Mouse (Mus musculus): Measurements from ENCODE around the gene Catsper4.

DNA sequence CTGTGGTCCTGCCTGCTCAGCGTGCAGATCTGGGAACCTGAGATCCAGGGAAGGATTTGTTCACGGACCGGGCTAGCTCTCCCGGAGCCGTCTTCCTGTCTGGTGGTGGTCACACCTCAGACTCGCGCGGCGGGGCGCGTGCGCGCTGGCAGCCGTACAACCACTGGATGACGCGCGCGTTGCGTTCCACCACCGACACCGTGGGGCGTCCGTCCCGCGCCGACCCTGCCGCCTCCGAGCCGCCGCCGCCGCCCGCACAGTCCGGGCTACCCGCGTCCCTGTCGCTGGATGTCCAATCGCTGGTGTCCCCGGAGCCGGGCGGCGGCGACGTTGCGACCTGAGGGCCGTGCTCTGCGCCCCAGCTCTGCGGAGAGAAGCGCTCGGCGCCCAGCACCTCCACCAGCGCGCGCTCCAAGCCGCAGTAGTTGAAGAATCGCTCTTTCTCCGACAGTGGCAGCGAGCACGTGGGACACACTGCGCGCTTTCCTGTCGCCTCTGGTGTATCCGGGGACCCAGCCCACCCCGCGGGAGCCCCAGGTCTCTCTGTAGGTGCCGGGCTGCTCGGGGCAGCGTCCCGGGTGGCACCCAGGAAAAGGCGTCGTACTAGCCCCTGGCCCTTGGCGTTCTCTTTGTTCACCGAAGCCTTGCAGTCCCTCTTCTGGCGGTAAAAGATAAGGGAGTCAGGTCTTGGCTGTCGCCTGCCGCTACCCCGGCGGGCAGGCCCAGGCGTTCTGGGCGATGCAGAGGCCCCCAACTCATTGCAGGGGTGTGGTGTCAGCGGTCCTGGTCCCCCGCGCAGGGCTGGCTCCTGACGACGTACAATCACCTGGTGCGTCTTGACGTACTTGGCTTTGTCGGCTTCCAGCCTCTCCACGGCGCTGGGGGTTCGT lies 24.3 kb upstream of the Catsper4 start:
- no peak for TF ChIP-seq POLR2A (IDR thresholded peaks at IDR 0.05; ENCODE audit: borderline replicate concordance, insufficient read depth, low read length)
- no peak for TF ChIP-seq CTCF (IDR thresholded peaks at IDR 0.05; ENCODE audit: borderline replicate concordance, insufficient read depth, low read depth, low read length)
